Mouse (Mus musculus): ENCODE measurements around the gene Gm10718. TPM values are rescaled to one million over a fixed set of nuclear protein-coding genes. Genes with fewer than 3 reads are reported as not detected.
"Not testable (repeated sequence)": the region's sequence is repeated elsewhere in the genome, so short reads cannot be mapped to it uniquely, and the experiment has no call there.

Gene Gm10718
- polyA plus RNA-seq, 1 experiment = 7.8 TPM

- H3K4me1 ChIP-seq (ENCODE audit: control insufficient read depth, insufficient read depth, low read length); H3K4me3 ChIP-seq (ENCODE audit: insufficient read depth, low read length); H3K27ac ChIP-seq (ENCODE audit: insufficient read depth, low read depth, low read length): not testable (repeated sequence)
Observed at GRCm38 (mm10) chr9:3019835-3020727, 3.3 kb upstream of the Gm10718 start.

- H3K27ac ChIP-seq (ENCODE audit: insufficient read depth, low read depth, low read length); H3K4me3 ChIP-seq (ENCODE audit: insufficient read depth, low read length); H3K4me1 ChIP-seq (ENCODE audit: control insufficient read depth, insufficient read depth, low read length): not testable (repeated sequence)
Observed at GRCm38 (mm10) chr9:3022316-3023008, 885 bp upstream of the Gm10718 start.

- H3K27ac ChIP-seq (ENCODE audit: insufficient read depth, low read depth, low read length); H3K4me3 ChIP-seq (ENCODE audit: insufficient read depth, low read length); H3K4me1 ChIP-seq (ENCODE audit: control insufficient read depth, insufficient read depth, low read length): not testable (repeated sequence)
Observed at GRCm38 (mm10) chr9:3023985-3024648, 770 bp downstream of the Gm10718 start.

- H3K4me3 ChIP-seq (ENCODE audit: insufficient read depth, low read length); H3K27ac ChIP-seq (ENCODE audit: insufficient read depth, low read depth, low read length); H3K4me1 ChIP-seq (ENCODE audit: control insufficient read depth, insufficient read depth, low read length): not testable (repeated sequence)
Observed at GRCm38 (mm10) chr9:3024912-3025467, 1.6 kb downstream of the Gm10718 start, which contains the start of gene Gm10717. Gene Gm10717, plus strand, starts transcription at chr9:3025417.

GRCm38 (mm10) chr9:3025653-3026052 lies 2.3 kb downstream of the Gm10718 start:
- H3K4me1 ChIP-seq (ENCODE audit: control insufficient read depth, insufficient read depth, low read length); H3K4me3 ChIP-seq (ENCODE audit: insufficient read depth, low read length); H3K27ac ChIP-seq (ENCODE audit: insufficient read depth, low read depth, low read length): not testable (repeated sequence)

- H3K4me1 ChIP-seq (ENCODE audit: control insufficient read depth, insufficient read depth, low read length); H3K27ac ChIP-seq (ENCODE audit: insufficient read depth, low read depth, low read length); H3K4me3 ChIP-seq (ENCODE audit: insufficient read depth, low read length): not testable (repeated sequence)
Observed at GRCm38 (mm10) chr9:3026136-3026535, 2.8 kb downstream of the Gm10718 start.

GRCm38 (mm10) chr9:3026741-3027140 lies 3.4 kb downstream of the Gm10718 start:
- not testable (repeated sequence) for H3K4me1 ChIP-seq (ENCODE audit: control insufficient read depth, insufficient read depth, low read length); H3K27ac ChIP-seq (ENCODE audit: insufficient read depth, low read depth, low read length); H3K4me3 ChIP-seq (ENCODE audit: insufficient read depth, low read length)

- H3K4me1 ChIP-seq (ENCODE audit: control insufficient read depth, insufficient read depth, low read length); H3K4me3 ChIP-seq (ENCODE audit: insufficient read depth, low read length); H3K27ac ChIP-seq (ENCODE audit: insufficient read depth, low read depth, low read length): not testable (repeated sequence)
Observed at GRCm38 (mm10) chr9:3027200-3027599, 3.9 kb downstream of the Gm10718 start.

GRCm38 (mm10) chr9:3029276-3030000 lies 6.1 kb downstream of the Gm10718 start:
- H3K4me3 ChIP-seq (ENCODE audit: insufficient read depth, low read length); H3K4me1 ChIP-seq (ENCODE audit: control insufficient read depth, insufficient read depth, low read length); H3K27ac ChIP-seq (ENCODE audit: insufficient read depth, low read depth, low read length): not testable (repeated sequence)

GRCm38 (mm10) chr9:3030677-3031318 lies 7.5 kb downstream of the Gm10718 start:
- H3K4me3 ChIP-seq (ENCODE audit: insufficient read depth, low read length) = not testable (repeated sequence)

GRCm38 (mm10) chr9:3034299-3034698 lies 11.0 kb downstream of the Gm10718 start, which contains the start of gene Gm17535:
Gene Gm17535, plus strand, starts transcription at chr9:3034599.
- not testable (repeated sequence) for H3K4me1 ChIP-seq (ENCODE audit: control insufficient read depth, insufficient read depth, low read length); H3K27ac ChIP-seq (ENCODE audit: insufficient read depth, low read depth, low read length); H3K4me3 ChIP-seq (ENCODE audit: insufficient read depth, low read length)

More at GRCm38 (mm10) chr9:3030677-3031318, 7.5 kb downstream of the Gm10718 start:
- H3K27ac ChIP-seq (ENCODE audit: insufficient read depth, low read depth, low read length); H3K4me1 ChIP-seq (ENCODE audit: control insufficient read depth, insufficient read depth, low read length): not testable (repeated sequence)

- H3K4me1 ChIP-seq (ENCODE audit: control insufficient read depth, insufficient read depth, low read length); H3K27ac ChIP-seq (ENCODE audit: insufficient read depth, low read depth, low read length); H3K4me3 ChIP-seq (ENCODE audit: insufficient read depth, low read length): not testable (repeated sequence)
Observed at GRCm38 (mm10) chr9:3036577-3036976, 13.2 kb downstream of the Gm10718 start, which contains the start of gene Gm10715. Gene Gm10715, plus strand, starts transcription at chr9:3036877.

- not testable (repeated sequence) for H3K27ac ChIP-seq (ENCODE audit: insufficient read depth, low read depth, low read length); H3K4me3 ChIP-seq (ENCODE audit: insufficient read depth, low read length); H3K4me1 ChIP-seq (ENCODE audit: control insufficient read depth, insufficient read depth, low read length)
Observed at GRCm38 (mm10) chr9:3038161-3038560, 14.8 kb downstream of the Gm10718 start.
